Mouse (Mus musculus): ENCODE data around the gene Olfr667. TPM values are rescaled to one million over a fixed set of nuclear protein-coding genes. Genes with fewer than 3 reads are reported as not detected.
"Not testable (repeated sequence)": the region's sequence is repeated elsewhere in the genome, so short reads cannot be mapped to it uniquely, and the experiment has no call there.

Olfr667 gene
- not detected in 2 replicates for polyA plus RNA-seq (2014; fragmentation: Nextera tagmentation; extraction: Ambion mirVana)

GRCm38 (mm10) chr7:104921382-104921781 is at the start of gene Olfr667:
Gene Olfr667 (minus strand): TSS chr7:104921482.
- Histone ChIP-seq H3K27me3 (ENCODE audit: control insufficient read depth, insufficient read depth, low read length) (no peaks in the 10 kb centered on the region), H3K4me2 (replicated peaks; ENCODE audit: low read depth, low read length) (no peak within 1 kb of the TSS), H3K9me3 (ENCODE audit: control insufficient read depth, low read length) (no peaks in the 10 kb centered on the region), H3K27ac (ENCODE audit: low read depth, low read length) (no peak within 1 kb of the TSS), H3K4me1 (ENCODE audit: control insufficient read depth, insufficient read depth, low read length) (no peaks in the 10 kb centered on the region), H3K9ac (ENCODE audit: low read depth, low read length) (no peak within 1 kb of the TSS), H3K36me3 (ENCODE audit: control insufficient read depth, insufficient read depth, low read length) (no peaks in the 10 kb centered on the region), H3K4me3 (ENCODE audit: low read length) (no peak within 1 kb of the TSS)
- no peak for ATAC-seq (ENCODE audit: low FRiP score, low TSS enrichment)
- WGBS: 93% methylated on average over 1 of the region's 1 CpGs

GRCm38 (mm10) chr7:104962520-104962919 is 41.2 kb upstream of the Olfr667 start, which contains the start of gene Olfr670:
Gene Olfr670 (minus strand): TSS chr7:104962620.
- Histone ChIP-seq H3K36me3 (ENCODE audit: control insufficient read depth, insufficient read depth, low read length) (no peaks in the 10 kb centered on the region), H3K27ac (ENCODE audit: low read depth, low read length) (no peak within 1 kb of the TSS), H3K4me1 (ENCODE audit: control insufficient read depth, insufficient read depth, low read length) (no peaks in the 10 kb centered on the region), H3K9me3 (ENCODE audit: control insufficient read depth, low read length) (no peaks in the 10 kb centered on the region), H3K4me2 (replicated peaks; ENCODE audit: low read depth, low read length) (no peak within 1 kb of the TSS), H3K9ac (ENCODE audit: low read depth, low read length) (no peak within 1 kb of the TSS), H3K4me3 (ENCODE audit: low read length) (no peak within 1 kb of the TSS), H3K27me3 (ENCODE audit: control insufficient read depth, insufficient read depth, low read length) (no peaks in the 10 kb centered on the region)
- 19% methylated on average over 1 of the region's 1 CpGs for WGBS
- ATAC-seq (ENCODE audit: low FRiP score, low TSS enrichment): no peak

GRCm38 (mm10) chr7:104950234-104950633 is 29.0 kb upstream of the Olfr667 start:
- not testable (repeated sequence) for H3K27ac ChIP-seq (ENCODE audit: low read depth, low read length); ATAC-seq (ENCODE audit: low FRiP score, low TSS enrichment); H3K9ac ChIP-seq (ENCODE audit: low read depth, low read length); H3K4me3 ChIP-seq (ENCODE audit: low read length); H3K4me1 ChIP-seq (ENCODE audit: control insufficient read depth, insufficient read depth, low read length); H3K9me3 ChIP-seq (ENCODE audit: control insufficient read depth, low read length); H3K4me2 ChIP-seq (replicated peaks; ENCODE audit: low read depth, low read length); H3K27me3 ChIP-seq (ENCODE audit: control insufficient read depth, insufficient read depth, low read length); H3K36me3 ChIP-seq (ENCODE audit: control insufficient read depth, insufficient read depth, low read length)
- 94% methylated on average over 16 of the region's 16 CpGs for WGBS

GRCm38 (mm10) chr7:104933940-104934339 is 12.7 kb upstream of the Olfr667 start, which contains the start of gene Olfr669:
Gene Olfr669 (plus strand): TSS chr7:104934240.
- no peak for ATAC-seq (ENCODE audit: low FRiP score, low TSS enrichment)
- no peak within 1 kb of the TSS for H3K9ac ChIP-seq (ENCODE audit: low read depth, low read length)
- no peak within 1 kb of the TSS for H3K4me3 ChIP-seq (ENCODE audit: low read length)
- no peaks in the 10 kb centered on the region for H3K27me3 ChIP-seq (ENCODE audit: control insufficient read depth, insufficient read depth, low read length)
- H3K4me1 ChIP-seq (ENCODE audit: control insufficient read depth, insufficient read depth, low read length): no peaks in the 10 kb centered on the region
- no peak within 1 kb of the TSS for H3K4me2 ChIP-seq (replicated peaks; ENCODE audit: low read depth, low read length)
- H3K9me3 ChIP-seq (ENCODE audit: control insufficient read depth, low read length): no peaks in the 10 kb centered on the region
- WGBS: 92% methylated on average over 1 of the region's 1 CpGs
- no peaks in the 10 kb centered on the region for H3K36me3 ChIP-seq (ENCODE audit: control insufficient read depth, insufficient read depth, low read length)
- H3K27ac ChIP-seq (ENCODE audit: low read depth, low read length): no peak within 1 kb of the TSS

GRCm38 (mm10) chr7:104927957-104928356 is 6.7 kb upstream of the Olfr667 start, which contains the start of gene Olfr668:
Gene Olfr668 (minus strand): TSS chr7:104928057.
- Histone ChIP-seq H3K27ac (ENCODE audit: low read depth, low read length) (no peak within 1 kb of the TSS), H3K4me1 (ENCODE audit: control insufficient read depth, insufficient read depth, low read length) (no peaks in the 10 kb centered on the region), H3K9ac (ENCODE audit: low read depth, low read length) (no peak within 1 kb of the TSS), H3K4me3 (ENCODE audit: low read length) (no peak within 1 kb of the TSS), H3K27me3 (ENCODE audit: control insufficient read depth, insufficient read depth, low read length) (no peaks in the 10 kb centered on the region), H3K4me2 (replicated peaks; ENCODE audit: low read depth, low read length) (no peak within 1 kb of the TSS), H3K36me3 (ENCODE audit: control insufficient read depth, insufficient read depth, low read length) (no peaks in the 10 kb centered on the region), H3K9me3 (ENCODE audit: control insufficient read depth, low read length) (no peaks in the 10 kb centered on the region)
- 73% methylated on average over 1 of the region's 1 CpGs for WGBS
- no peak for ATAC-seq (ENCODE audit: low FRiP score, low TSS enrichment)

- Histone ChIP-seq H3K4me2 (replicated peaks; ENCODE audit: low read depth, low read length) (no peak within 1 kb of the TSS), H3K4me1 (ENCODE audit: control insufficient read depth, insufficient read depth, low read length) (no peaks in the 10 kb centered on the region), H3K27ac (ENCODE audit: low read depth, low read length) (no peak within 1 kb of the TSS), H3K27me3 (ENCODE audit: control insufficient read depth, insufficient read depth, low read length) (no peaks in the 10 kb centered on the region), H3K9ac (ENCODE audit: low read depth, low read length) (no peak within 1 kb of the TSS), H3K36me3 (ENCODE audit: control insufficient read depth, insufficient read depth, low read length) (no peaks in the 10 kb centered on the region), H3K4me3 (ENCODE audit: low read length) (no peak within 1 kb of the TSS), H3K9me3 (ENCODE audit: control insufficient read depth, low read length) (no peaks in the 10 kb centered on the region)
- WGBS: 92% methylated on average over 2 of the region's 2 CpGs
- no peak for ATAC-seq (ENCODE audit: low FRiP score, low TSS enrichment)
Observed at GRCm38 (mm10) chr7:104895852-104896251, 25.4 kb downstream of the Olfr667 start, which contains the start of gene Olfr666. Gene Olfr666 (minus strand): TSS chr7:104895952.

- no peaks in the 10 kb centered on the region for H3K27me3 ChIP-seq (ENCODE audit: control insufficient read depth, insufficient read depth, low read length)
- no peak within 1 kb of the TSS for H3K4me2 ChIP-seq (replicated peaks; ENCODE audit: low read depth, low read length)
- no peaks in the 10 kb centered on the region for H3K9me3 ChIP-seq (ENCODE audit: control insufficient read depth, low read length)
- no peaks in the 10 kb centered on the region for H3K4me1 ChIP-seq (ENCODE audit: control insufficient read depth, insufficient read depth, low read length)
- 55% methylated on average over 1 of the region's 1 CpGs for WGBS
- no peak within 1 kb of the TSS for H3K27ac ChIP-seq (ENCODE audit: low read depth, low read length)
- H3K36me3 ChIP-seq (ENCODE audit: control insufficient read depth, insufficient read depth, low read length): no peaks in the 10 kb centered on the region
- H3K9ac ChIP-seq (ENCODE audit: low read depth, low read length): no peak within 1 kb of the TSS
- no peak for ATAC-seq (ENCODE audit: low FRiP score, low TSS enrichment)
- no peak within 1 kb of the TSS for H3K4me3 ChIP-seq (ENCODE audit: low read length)
Observed at GRCm38 (mm10) chr7:104877731-104878130, 43.6 kb downstream of the Olfr667 start, which contains the start of gene Olfr665. Gene Olfr665 (plus strand): TSS chr7:104878031.

Other genes with a start within 250 kb of the Olfr667 start
- gene Olfr661, start 235.0 kb downstream of the Olfr667 start, polyA plus RNA-seq (2014; fragmentation: Nextera tagmentation; extraction: Ambion mirVana): not detected in 2 replicates
- gene Usp17le, start 144.0 kb downstream of the Olfr667 start, polyA plus RNA-seq (2014; fragmentation: Nextera tagmentation; extraction: Ambion mirVana): not detected in 2 replicates
- not detected in 2 replicates for gene Usp17lb, start 78.9 kb downstream of the Olfr667 start, polyA plus RNA-seq (2014; fragmentation: Nextera tagmentation; extraction: Ambion mirVana)
- not detected in 2 replicates for gene Usp17la, start 64.5 kb downstream of the Olfr667 start, polyA plus RNA-seq (2014; fragmentation: Nextera tagmentation; extraction: Ambion mirVana)
- gene Olfr665, start 43.5 kb downstream of the Olfr667 start, polyA plus RNA-seq (2014; fragmentation: Nextera tagmentation; extraction: Ambion mirVana): not detected in 2 replicates
- not detected in 2 replicates for gene Olfr666, start 25.5 kb downstream of the Olfr667 start, polyA plus RNA-seq (2014; fragmentation: Nextera tagmentation; extraction: Ambion mirVana)
- not detected in 2 replicates for gene Olfr668, start 6.6 kb upstream of the Olfr667 start, polyA plus RNA-seq (2014; fragmentation: Nextera tagmentation; extraction: Ambion mirVana)
- gene Olfr669, start 12.8 kb upstream of the Olfr667 start, polyA plus RNA-seq (2014; fragmentation: Nextera tagmentation; extraction: Ambion mirVana): not detected in 2 replicates
- not detected in 2 replicates for gene Olfr670, start 41.1 kb upstream of the Olfr667 start, polyA plus RNA-seq (2014; fragmentation: Nextera tagmentation; extraction: Ambion mirVana)
- gene Olfr671, start 57.6 kb upstream of the Olfr667 start, polyA plus RNA-seq (2014; fragmentation: Nextera tagmentation; extraction: Ambion mirVana): not detected in 2 replicates
- not detected in 2 replicates for gene Olfr672, start 80.5 kb upstream of the Olfr667 start, polyA plus RNA-seq (2014; fragmentation: Nextera tagmentation; extraction: Ambion mirVana)
- gene Olfr675, start 107.0 kb upstream of the Olfr667 start, polyA plus RNA-seq (2014; fragmentation: Nextera tagmentation; extraction: Ambion mirVana): not detected in 2 replicates
- gene Olfr676, start 111.2 kb upstream of the Olfr667 start, polyA plus RNA-seq (2014; fragmentation: Nextera tagmentation; extraction: Ambion mirVana): not detected in 2 replicates
- gene Olfr677, start 129.9 kb upstream of the Olfr667 start, polyA plus RNA-seq (2014; fragmentation: Nextera tagmentation; extraction: Ambion mirVana): not detected in 2 replicates
- gene Olfr678, start 143.0 kb upstream of the Olfr667 start, polyA plus RNA-seq (2014; fragmentation: Nextera tagmentation; extraction: Ambion mirVana): not detected in 2 replicates
- not detected in 2 replicates for gene Olfr679, start 159.7 kb upstream of the Olfr667 start, polyA plus RNA-seq (2014; fragmentation: Nextera tagmentation; extraction: Ambion mirVana)
- not detected in 2 replicates for gene Olfr680-ps1, start 171.3 kb upstream of the Olfr667 start, polyA plus RNA-seq (2014; fragmentation: Nextera tagmentation; extraction: Ambion mirVana)
- gene Olfr681, start 195.4 kb upstream of the Olfr667 start, polyA plus RNA-seq (2014; fragmentation: Nextera tagmentation; extraction: Ambion mirVana): not detected in 2 replicates
- gene Olfr683, start 225.5 kb upstream of the Olfr667 start, polyA plus RNA-seq (2014; fragmentation: Nextera tagmentation; extraction: Ambion mirVana): not detected in 2 replicates
- gene Olfr684, start 242.2 kb upstream of the Olfr667 start, polyA plus RNA-seq (2014; fragmentation: Nextera tagmentation; extraction: Ambion mirVana): not detected in 2 replicates

Measured in kidney, embryonic 14.5 days (tissue).